Mouse (Mus musculus) liver, postnatal 0 days (tissue): ENCODE measurements around the gene Krtap4-2. TPM values are rescaled to one million over a fixed set of nuclear protein-coding genes. Genes with fewer than 3 reads are reported as not detected.
"Not testable (repeated sequence)": the region's sequence is repeated elsewhere in the genome, so short reads cannot be mapped to it uniquely, and the experiment has no call there.

Source experiments
- ATAC-seq: fragments of 200-750 bp; cut with Nextera tagmentation; 2 replicates; pipeline ENCODE4 v1.8.0; 2017; ENCODE audit warnings: mild to moderate bottlenecking, moderate library complexity
- DNase-seq: peaks from one replicate; pipeline ENCODE4 v3.0.0-alpha.2; 2016
- H3K27ac ChIP-seq: fragments of 300-500 bp; sonication (generic); 2 replicates; pipeline ENCODE4 v1.5.1; 2014; ENCODE audit warnings: antibody characterized with exemption, moderate library complexity, mild to moderate bottlenecking, low read depth
- H3K27me3 ChIP-seq: fragments of 300-500 bp; sonication (generic); 2 replicates; pipeline ENCODE4 v1.6.1; 2014; ENCODE audit warnings: low read length, control low read depth, mixed read lengths; ENCODE audit not compliant: insufficient read depth
- H3K36me3 ChIP-seq: fragments of 300-500 bp; sonication (generic); replicated peaks from 2 replicates; pipeline ENCODE4 v1.6.1; 2014; ENCODE audit warnings: mild to moderate bottlenecking, control low read depth, low read length, moderate library complexity, mixed read lengths; ENCODE audit not compliant: insufficient read depth
- H3K4me1 ChIP-seq: fragments of 300-500 bp; sonication (generic); 2 replicates; pipeline ENCODE4 v1.6.1; 2014; ENCODE audit warnings: antibody characterized with exemption, mild to moderate bottlenecking, control low read depth; ENCODE audit not compliant: insufficient read depth
- H3K4me2 ChIP-seq: fragments of 300-500 bp; sonication (generic); 2 replicates; pipeline ENCODE4 v1.6.1; 2014; ENCODE audit warnings: low read depth, mild to moderate bottlenecking, low read length, moderate library complexity, mixed read lengths
- H3K4me3 ChIP-seq: fragments of 300-500 bp; sonication (generic); 2 replicates; pipeline ENCODE4 v1.5.1; 2014; ENCODE audit warnings: low read depth, low read length
- H3K9ac ChIP-seq: fragments of 300-500 bp; sonication (generic); replicated peaks from 2 replicates; pipeline ENCODE4 v1.6.1; 2014; ENCODE audit warnings: mild to moderate bottlenecking, moderate library complexity
- H3K9me3 ChIP-seq: fragments of 300-500 bp; sonication (generic); 2 replicates; pipeline ENCODE4 v1.6.1; 2016; ENCODE audit warnings: mild to moderate bottlenecking, control low read depth, low read length, mixed read lengths
- CTCF ChIP-seq: sonication (generic); IDR thresholded peaks from 2 replicates; pipeline ENCODE4 v1.5.1; 2016; ENCODE audit warnings: antibody characterized with exemption, low read depth
- EP300 ChIP-seq: IDR thresholded peaks from 2 replicates; pipeline ENCODE4 v1.6.1; 2016; ENCODE audit warnings: antibody characterized with exemption, low read depth, mild to moderate bottlenecking
- WGBS: fragments of 180-500 bp; shearing (Covaris S2); extraction: QIAGEN DNeasy Blood & Tissue Kit; methylation state at CpG from one replicate; pipeline ENCODE4 v1.1.7; 2014; ENCODE audit not compliant: insufficient replicate concordance; 5-methylcytosine and 5-hydroxymethylcytosine counted together
- polyA plus RNA-seq: library from polyadenylated mRNA; unstranded; fragments of >200 nt; fragmentation: Nextera tagmentation; extraction: Ambion mirVana; gene quantifications from 2 replicates; pipeline ENCODE4 v1.2.1, GENCODE M21; 2015

Gene Krtap4-2
- not detected in 2 replicates for polyA plus RNA-seq

GRCm38 (mm10) chr11:99634653-99635134, at the start of gene Krtap4-2:
TSS of gene Krtap4-2 (minus strand) at chr11:99635084.
- H3K4me1 ChIP-seq: no peaks in the 10 kb centered on the region
- H3K27me3 ChIP-seq: no peaks in the 10 kb centered on the region
- no peak for TF ChIP-seq CTCF
- TF ChIP-seq EP300: no peak
- no peak within 1 kb of the TSS for H3K27ac ChIP-seq
- DNase-seq (no peak), ATAC-seq (no peak)
- H3K9ac ChIP-seq: no peak within 1 kb of the TSS
- no peaks in the 10 kb centered on the region for H3K36me3 ChIP-seq
- WGBS: 32% methylated on average over 8 of the region's 8 CpGs
- H3K9me3 ChIP-seq: no peaks in the 10 kb centered on the region
- no peak within 1 kb of the TSS for H3K4me3 ChIP-seq
- no peak within 1 kb of the TSS for H3K4me2 ChIP-seq

GRCm38 (mm10) chr11:99683481-99683880, 48.6 kb upstream of the Krtap4-2 start:
- Histone ChIP-seq H3K4me1 (no peaks in the 10 kb centered on the region), H3K4me3 (no peak overlapping the region), H3K27me3 (no peaks in the 10 kb centered on the region), H3K36me3 (no peaks in the 10 kb centered on the region), H3K9ac (no peak overlapping the region), H3K4me2 (no peak overlapping the region), H3K27ac (no peak overlapping the region), H3K9me3 (no peaks in the 10 kb centered on the region)
- no peak for DNase-seq
- 66% methylated on average over 2 of the region's 2 CpGs for WGBS
- TF ChIP-seq EP300 (no peak), CTCF (no peak)
- no peak for ATAC-seq

GRCm38 (mm10) chr11:99665860-99666259, 31.0 kb upstream of the Krtap4-2 start, which contains the start of gene Krtap4-6:
TSS of gene Krtap4-6 (minus strand) at chr11:99665960.
- H3K9me3 ChIP-seq: no peaks in the 10 kb centered on the region
- no peak within 1 kb of the TSS for H3K27ac ChIP-seq
- ATAC-seq: no peak
- H3K27me3 ChIP-seq: no peaks in the 10 kb centered on the region
- H3K4me2 ChIP-seq: no peak within 1 kb of the TSS
- TF ChIP-seq CTCF (no peak), EP300 (no peak)
- H3K4me1 ChIP-seq: no peaks in the 10 kb centered on the region
- DNase-seq: no peak
- H3K4me3 ChIP-seq: no peak within 1 kb of the TSS
- no peaks in the 10 kb centered on the region for H3K36me3 ChIP-seq
- no peak within 1 kb of the TSS for H3K9ac ChIP-seq

- H3K4me1 ChIP-seq: no peaks in the 10 kb centered on the region
- 78% methylated on average over 10 of the region's 10 CpGs for WGBS
- DNase-seq (no peak), ATAC-seq (no peak)
- no peaks in the 10 kb centered on the region for H3K9me3 ChIP-seq
- H3K36me3 ChIP-seq: no peaks in the 10 kb centered on the region
- no peaks in the 10 kb centered on the region for H3K27me3 ChIP-seq
- TF ChIP-seq CTCF: no peak
- H3K27ac ChIP-seq: no peak overlapping the region
- H3K9ac ChIP-seq: no peak overlapping the region
- no peak overlapping the region for H3K4me3 ChIP-seq
- no peak overlapping the region for H3K4me2 ChIP-seq
These were observed 27.9 kb upstream of the Krtap4-2 start for GRCm38 (mm10) chr11:99662802-99663201.

- ATAC-seq: no peak
- 80% methylated on average over 4 of the region's 4 CpGs for WGBS
- Histone ChIP-seq H3K36me3 (no peaks in the 10 kb centered on the region), H3K4me1 (no peaks in the 10 kb centered on the region), H3K4me3 (no peak overlapping the region), H3K9ac (no peak overlapping the region), H3K27ac (no peak overlapping the region), H3K27me3 (no peaks in the 10 kb centered on the region), H3K4me2 (no peak overlapping the region), H3K9me3 (no peaks in the 10 kb centered on the region)
- TF ChIP-seq EP300 (no peak), CTCF (no peak)
- no peak for DNase-seq
These were observed 24.4 kb upstream of the Krtap4-2 start for GRCm38 (mm10) chr11:99659256-99659655.

GRCm38 (mm10) chr11:99658467-99659010, 23.7 kb upstream of the Krtap4-2 start, which contains the start of gene Gm11563:
TSS of gene Gm11563 (minus strand) at chr11:99658960.
- 60% methylated on average over 10 of the region's 10 CpGs for WGBS
- not testable (repeated sequence) for H3K4me3 ChIP-seq, H3K27me3 ChIP-seq, H3K9me3 ChIP-seq, H3K27ac ChIP-seq, H3K4me2 ChIP-seq, H3K4me1 ChIP-seq, ATAC-seq, H3K9ac ChIP-seq, H3K36me3 ChIP-seq, DNase-seq

- no peaks in the 10 kb centered on the region for H3K36me3 ChIP-seq
- ATAC-seq (no peak), DNase-seq (no peak)
- H3K4me1 ChIP-seq: no peaks in the 10 kb centered on the region
- no peak overlapping the region for H3K9ac ChIP-seq
- no peak overlapping the region for H3K4me2 ChIP-seq
- 55% methylated on average over 5 of the region's 5 CpGs for WGBS
- H3K27ac ChIP-seq: no peak overlapping the region
- no peaks in the 10 kb centered on the region for H3K27me3 ChIP-seq
- no peak overlapping the region for H3K4me3 ChIP-seq
- H3K9me3 ChIP-seq: no peaks in the 10 kb centered on the region
- TF ChIP-seq EP300 (no peak), CTCF (no peak)
These were observed 22.2 kb upstream of the Krtap4-2 start for GRCm38 (mm10) chr11:99657051-99657450.
